Mouse (Mus musculus): ENCODE measurements around the gene Tnk2.

The Tnk2 gene

DNA sequence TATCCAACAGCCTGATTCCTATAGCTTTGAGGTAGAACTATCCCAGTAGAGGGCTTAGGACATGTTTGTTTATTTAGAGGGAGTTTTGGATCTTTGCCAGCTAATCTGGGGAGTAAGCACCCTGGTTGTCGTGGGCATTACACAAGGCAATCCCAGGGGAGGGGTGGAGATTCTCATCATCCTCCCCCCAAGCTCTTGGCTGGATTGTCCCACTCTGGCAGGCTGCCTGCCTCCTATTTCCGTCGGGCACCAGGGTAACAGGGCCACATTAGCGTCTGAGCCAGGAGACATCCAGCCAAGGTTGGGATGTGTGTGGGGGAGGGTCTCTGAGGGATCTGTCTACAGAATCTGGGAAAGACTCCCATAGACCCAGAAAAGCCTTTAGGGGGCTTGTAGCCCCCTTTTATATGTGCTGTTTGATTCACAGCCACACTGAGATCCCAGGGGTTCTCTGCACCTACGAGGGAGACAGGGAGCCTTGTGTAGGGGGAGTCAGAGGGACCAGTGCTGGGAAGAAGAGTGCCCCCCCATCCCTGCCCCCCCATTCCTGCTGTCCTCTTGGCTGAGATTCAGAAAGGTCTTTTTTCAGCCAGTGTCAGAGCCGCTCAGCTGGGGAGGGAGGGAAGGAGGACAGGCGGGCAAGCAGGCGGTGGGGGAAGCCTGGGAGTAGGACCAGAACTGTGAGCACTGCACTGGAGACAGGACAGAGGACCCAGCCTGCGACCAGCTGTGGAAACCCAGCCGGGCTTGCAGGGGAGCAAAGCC lies 17.1 kb downstream of the Tnk2 start:
- 7% methylated on average over 10 of the region's 10 CpGs for WGBS

DNA sequence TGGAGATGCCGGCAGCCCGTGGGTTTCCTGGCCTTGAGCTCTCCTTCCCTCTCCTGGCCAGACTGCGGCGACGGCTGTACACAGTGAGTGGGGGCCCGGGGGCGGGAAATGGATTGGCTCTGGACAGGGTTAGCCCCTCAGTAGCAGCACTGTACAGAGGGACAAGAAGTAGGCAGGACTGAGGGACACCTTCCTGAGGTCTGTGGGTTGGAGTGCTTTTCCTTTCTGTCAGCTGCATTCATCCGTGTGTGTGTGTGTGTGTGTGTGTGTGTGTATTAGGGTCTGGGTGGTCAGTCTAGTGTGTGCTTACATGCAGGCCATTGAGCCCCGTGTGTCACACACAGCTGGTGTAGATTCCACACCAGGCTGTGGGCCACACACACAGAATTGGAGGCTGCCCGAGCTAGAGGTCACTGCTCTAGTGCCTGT lies 17.8 kb downstream of the Tnk2 start:
- 26% methylated on average over 10 of the region's 10 CpGs for WGBS

DNA sequence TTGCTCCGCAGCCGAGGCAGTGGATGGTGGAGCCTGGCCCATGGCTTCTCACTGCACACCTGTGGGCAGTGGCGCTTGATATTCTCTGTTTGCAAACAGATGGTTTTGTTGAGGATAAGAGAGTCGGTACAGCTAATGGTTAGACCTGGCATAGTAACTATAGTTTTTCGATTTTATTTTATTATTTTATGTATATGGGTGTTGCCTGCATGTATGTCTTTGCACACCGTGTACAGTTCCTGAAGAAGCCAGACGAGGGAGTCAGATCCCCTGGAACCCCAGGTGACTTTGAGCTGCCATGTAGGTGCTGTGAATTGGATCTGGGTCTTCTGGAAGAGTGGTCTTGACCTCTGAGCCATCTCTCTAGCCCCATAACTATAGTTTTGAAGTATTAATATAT lies 18.7 kb downstream of the Tnk2 start:
- WGBS: 58% methylated on average over 7 of the region's 7 CpGs

DNA sequence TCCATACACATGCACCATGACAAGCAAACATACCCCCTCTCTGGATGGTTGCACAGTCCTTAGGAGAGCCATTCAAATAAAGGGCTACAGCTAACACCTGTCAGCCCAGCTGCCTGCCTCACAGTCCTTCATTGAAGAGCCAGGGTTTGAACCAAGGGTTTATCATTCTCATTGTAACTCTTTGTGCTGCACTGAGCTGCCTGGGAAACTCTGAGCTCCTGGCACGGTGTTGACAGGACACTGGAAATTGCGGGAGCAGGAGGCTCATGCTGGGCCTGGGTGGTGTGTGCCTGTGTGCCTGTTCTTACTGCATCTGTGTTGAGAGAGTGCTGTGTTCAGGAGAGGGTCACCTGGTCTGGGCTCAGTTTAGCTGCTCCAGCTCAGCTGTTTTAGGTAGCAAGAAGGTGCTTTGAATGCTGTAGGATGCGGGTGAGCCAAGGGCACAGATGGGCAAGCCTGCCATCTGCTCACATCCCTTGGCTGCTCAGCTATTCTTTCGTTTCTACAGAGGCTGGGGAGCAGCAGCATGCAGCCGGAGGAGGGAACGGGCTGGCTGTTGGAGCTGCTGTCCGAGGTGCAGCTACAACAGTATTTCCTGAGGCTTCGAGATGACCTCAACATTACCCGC lies 19.7 kb downstream of the Tnk2 start:
- WGBS: 31% methylated on average over 9 of the region's 9 CpGs

- 66% methylated on average over 2 of the region's 2 CpGs for WGBS
These were observed 20.5 kb downstream of the Tnk2 start for GRCm38 (mm10) chr16:32664211-32664610.

GRCm38 (mm10) chr16:32665851-32666665 lies 22.4 kb downstream of the Tnk2 start:
- WGBS: 53% methylated on average over 11 of the region's 11 CpGs

DNA sequence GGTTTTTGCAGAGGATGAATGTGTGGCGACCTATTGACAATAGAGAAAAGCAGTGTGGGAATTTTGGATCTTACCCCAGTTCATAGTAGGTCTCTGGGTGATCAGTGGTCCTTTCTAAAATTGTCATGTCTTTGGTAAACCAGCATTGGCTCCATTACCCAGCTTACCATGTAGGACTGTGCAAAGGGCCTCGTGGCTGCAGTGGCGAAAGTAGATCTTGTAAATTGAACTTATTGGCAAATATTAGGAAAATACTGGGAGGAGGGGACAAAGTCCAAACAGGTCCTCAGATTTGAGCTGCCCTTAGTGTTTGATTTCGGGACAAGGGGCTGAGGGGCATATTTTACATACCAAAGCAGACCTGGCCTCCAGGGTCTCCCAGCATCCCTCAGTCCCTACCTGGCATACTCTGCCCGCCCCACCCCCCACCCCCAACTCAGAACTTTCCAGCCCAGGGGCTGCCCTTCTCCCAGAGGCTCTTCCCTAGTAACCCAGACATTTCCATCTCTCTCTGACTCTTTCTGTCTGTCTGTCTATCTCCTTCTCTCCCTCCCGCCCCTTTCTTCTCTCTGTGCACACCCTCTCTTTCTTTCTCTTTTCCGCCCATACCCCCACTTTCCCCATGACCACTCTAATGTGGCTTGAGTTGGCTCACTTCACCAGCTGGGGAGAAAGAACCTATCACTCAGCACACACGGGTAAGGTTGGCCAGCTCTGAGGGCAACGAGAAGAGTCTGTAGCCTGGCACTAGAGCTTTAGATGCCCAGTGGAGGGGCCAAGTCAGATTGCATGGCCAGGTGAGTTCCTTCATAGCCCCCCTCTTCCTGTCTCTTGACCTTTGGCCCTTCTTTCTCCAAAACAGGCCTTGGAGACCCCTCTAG lies 23.2 kb downstream of the Tnk2 start:
- WGBS: 66% methylated on average over 9 of the region's 9 CpGs

DNA sequence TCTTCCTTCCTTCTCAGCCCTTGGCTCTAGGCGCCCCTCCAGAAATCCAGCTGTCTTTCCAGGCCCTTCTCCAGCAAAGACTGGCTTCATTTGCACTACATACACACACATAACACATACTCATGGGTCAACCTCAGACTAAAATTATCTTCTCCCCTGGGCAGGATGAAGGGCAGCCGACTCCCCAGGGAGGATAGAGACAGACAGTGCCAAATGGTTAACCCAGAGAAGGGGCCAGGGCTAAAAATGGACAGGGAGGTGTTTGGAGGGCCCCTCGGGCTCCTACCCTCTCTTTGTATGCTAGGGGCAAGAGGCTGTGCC lies 23.8 kb downstream of the Tnk2 start:
- WGBS: 64% methylated on average over 3 of the region's 3 CpGs

- 63% methylated on average over 10 of the region's 10 CpGs for WGBS
These were observed 24.4 kb downstream of the Tnk2 start for GRCm38 (mm10) chr16:32668030-32668429.

DNA sequence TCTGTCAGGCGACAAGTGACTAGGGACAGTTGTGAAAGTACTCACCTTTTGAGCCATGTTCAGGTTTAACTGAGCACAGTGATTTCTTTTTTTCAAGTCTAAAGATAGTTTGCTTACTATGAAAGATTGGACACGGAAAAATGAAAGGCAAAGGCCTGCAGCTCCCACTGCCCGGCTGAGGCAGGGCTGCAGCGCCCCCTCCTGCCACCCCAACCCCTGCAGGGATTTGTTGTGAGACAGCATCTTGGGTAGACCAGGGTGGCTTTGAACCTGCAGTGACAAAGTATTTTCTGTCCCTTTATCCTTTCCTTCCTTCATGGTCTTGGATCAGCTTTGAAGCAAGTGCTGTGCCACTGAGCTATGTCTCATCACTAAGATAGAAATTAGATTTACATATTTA lies 24.8 kb downstream of the Tnk2 start:
- WGBS: 62% methylated on average over 4 of the region's 4 CpGs

GRCm38 (mm10) chr16:32669243-32669642 lies 25.6 kb downstream of the Tnk2 start:
- WGBS: 90% methylated on average over 10 of the region's 10 CpGs

GRCm38 (mm10) chr16:32670354-32671124 lies 26.9 kb downstream of the Tnk2 start:
- WGBS: 82% methylated on average over 10 of the region's 10 CpGs

GRCm38 (mm10) chr16:32671206-32671887 lies 27.7 kb downstream of the Tnk2 start:
- WGBS: 89% methylated on average over 13 of the region's 13 CpGs

- 68% methylated on average over 7 of the region's 7 CpGs for WGBS
These were observed 28.6 kb downstream of the Tnk2 start for GRCm38 (mm10) chr16:32672250-32672649.

- 50% methylated on average over 13 of the region's 13 CpGs for WGBS
These were observed 29.3 kb downstream of the Tnk2 start for GRCm38 (mm10) chr16:32672861-32673560.

DNA sequence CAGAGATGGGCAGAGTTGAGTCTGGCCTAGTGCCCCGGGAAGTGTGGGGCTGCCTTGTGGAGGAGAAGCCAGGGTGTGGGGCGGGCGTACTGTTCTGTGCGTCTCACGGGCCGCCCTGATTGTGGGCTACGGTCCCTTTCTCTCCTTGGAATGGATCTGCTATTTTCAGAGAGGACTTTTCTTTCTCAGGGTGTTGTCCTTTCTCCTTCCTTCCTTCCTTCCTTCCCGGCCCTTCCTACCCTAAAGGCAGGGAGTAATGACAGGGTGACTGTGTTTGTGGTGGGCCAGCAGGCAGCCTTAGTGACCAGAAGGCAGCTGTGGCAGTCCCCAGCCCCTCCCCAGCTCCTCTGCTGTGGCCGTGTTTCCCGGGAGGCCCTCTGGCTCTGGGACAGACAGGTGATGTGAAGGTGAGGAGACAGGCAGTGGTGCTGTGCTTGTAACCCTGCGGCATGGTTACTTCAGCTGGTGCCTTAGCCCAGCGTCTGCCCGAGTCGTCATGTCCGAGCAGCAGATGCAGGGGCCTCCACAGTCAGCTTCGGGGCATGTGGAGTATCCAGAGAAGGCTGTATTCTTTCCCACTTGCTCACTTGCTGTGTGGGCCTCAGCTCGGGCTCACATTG lies 30.6 kb downstream of the Tnk2 start:
- 68% methylated on average over 17 of the region's 17 CpGs for WGBS

DNA sequence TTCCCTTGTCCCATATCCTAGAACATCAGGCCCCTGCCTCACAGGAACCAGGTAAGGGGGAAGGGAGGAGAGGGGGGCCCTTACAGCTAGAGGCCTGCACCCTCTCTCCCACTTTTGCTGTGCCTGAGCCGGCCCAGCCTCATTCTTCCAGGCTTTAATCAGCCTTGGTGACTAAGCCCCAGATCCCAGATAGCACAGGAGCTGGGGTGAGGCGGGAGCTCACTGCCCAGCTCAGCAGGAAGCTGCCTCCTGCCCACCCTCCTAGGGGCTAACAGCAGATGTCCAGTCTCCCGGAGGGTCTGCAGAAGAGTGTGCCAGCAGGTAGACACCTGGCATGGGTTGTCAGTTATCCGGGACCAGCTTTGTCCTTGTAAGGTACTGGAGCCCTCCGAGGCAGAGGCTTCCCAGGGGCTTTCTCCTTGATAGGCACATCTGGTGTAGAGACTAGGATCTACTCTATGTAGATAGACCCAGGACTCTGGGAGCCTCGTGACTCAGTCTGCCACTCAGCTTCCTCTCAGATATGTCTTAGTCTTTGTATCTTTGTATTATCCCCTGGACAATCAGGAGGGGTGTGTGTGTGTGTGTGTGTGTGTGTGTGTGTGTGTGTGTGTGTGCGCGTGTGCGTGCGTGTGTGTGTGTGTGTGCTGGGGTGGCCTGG lies 33.5 kb downstream of the Tnk2 start:
- 75% methylated on average over 10 of the region's 10 CpGs for WGBS

DNA sequence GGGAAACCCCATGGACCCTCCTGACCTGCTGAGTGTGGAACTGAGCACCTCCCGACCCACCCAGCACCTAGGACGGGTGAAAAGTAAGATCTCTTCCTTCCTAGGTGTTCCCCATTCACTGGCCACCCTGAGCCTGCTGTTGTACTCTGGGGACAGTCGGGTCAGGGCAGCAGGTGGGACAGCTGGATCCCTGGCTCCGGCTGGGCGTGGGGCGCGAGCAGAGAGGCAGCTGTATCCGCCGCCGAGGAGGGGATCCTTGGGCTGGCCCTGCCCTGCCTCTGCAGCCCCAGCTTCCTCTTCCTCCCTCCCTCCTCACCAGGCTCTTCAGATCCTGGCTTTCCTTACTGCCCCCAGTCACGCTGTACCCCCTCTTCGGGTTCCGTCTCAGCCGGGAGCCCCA lies 34.2 kb downstream of the Tnk2 start:
- WGBS: 65% methylated on average over 14 of the region's 14 CpGs

DNA sequence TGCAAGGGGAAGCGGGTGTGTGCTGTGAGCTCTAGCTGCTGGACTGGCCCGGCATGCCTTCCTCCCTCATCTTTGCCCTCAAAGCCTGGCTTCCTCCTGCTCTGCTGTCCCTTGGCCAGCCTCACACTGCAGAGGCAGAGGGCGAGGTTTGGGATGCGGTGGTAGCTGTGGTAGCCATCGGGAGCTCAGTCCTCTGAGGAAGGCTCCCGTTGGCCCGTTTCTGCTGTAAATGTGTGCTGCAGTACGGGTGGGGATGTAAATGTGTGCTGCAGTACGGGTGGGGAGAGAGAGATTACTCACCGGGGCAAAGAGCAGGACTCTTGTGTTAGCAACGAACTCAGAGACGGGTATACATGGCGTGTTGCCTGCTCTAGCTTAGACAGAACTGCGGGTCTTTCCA lies 35.1 kb downstream of the Tnk2 start:
- WGBS: 81% methylated on average over 14 of the region's 14 CpGs
